Mouse (Mus musculus): ENCODE data around the gene Hoxa10.
A peak's percentile ranks its signal among the peaks of the same experiment; 100 is the strongest.

Gene Hoxa10

GRCm38 (mm10) chr6:52230516-52231165, 10.0 kb downstream of the Hoxa10 start, which contains the start of gene Hoxa9:
TSS of gene Hoxa9 (minus strand) at chr6:52231089.
- DNase-seq (ENCODE audit: low read depth, low spot score), result peak; percentile 50

GRCm38 (mm10) chr6:52229558-52230416, 10.9 kb downstream of the Hoxa10 start:
- DNase-seq (ENCODE audit: low read depth, low spot score), result peak; percentile 78

DNA sequence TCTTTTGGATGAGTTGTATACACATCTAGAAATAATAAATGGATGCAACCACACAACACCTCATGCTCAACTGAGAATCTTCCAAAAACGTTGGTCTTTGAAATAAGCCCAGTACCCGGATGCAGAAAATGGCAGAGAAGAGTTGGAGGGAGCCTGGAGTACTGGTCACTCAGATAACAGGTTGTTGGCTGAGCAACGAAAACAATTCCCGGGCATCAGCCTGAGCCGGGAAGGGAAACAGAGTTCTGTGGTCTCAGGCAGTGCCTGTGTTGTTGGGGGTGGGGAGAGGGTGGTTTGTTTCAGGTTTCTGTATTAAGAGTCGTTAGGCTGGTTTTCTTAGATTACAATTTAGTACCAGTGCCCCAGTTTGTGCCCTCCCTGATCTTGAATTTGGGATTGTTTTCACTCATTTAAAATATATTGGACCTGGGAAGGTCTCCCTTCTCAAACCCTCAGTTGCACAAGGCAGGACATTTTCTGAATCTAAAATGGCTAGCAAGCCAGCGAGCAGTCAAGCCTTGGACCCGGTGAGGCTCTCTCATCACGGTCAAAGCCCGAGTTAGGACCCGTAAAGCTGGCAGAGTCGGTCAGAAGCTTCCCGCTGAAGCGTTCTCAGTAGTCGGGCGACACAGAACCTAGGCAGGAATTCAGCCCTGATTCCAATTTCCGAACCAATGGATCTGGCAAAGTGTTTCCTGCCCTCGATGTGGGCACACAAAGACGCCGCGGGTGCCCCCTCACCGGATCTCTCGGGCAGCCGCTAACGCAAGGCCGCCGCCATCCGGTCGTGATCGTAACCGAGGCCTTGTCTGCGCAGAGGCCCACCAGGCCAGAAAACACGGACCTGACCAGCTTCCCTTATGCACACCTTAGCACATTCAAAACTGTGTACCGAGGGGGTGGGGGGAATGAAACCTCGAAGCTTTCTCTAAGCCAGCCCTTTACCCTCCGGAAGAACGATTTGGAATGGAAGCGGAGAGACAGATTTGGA, 11.9 kb downstream of the Hoxa10 start:
- peak; percentile 50 for DNase-seq (ENCODE audit: low read depth, low spot score)

GRCm38 (mm10) chr6:52227470-52228222, 13.0 kb downstream of the Hoxa10 start:
- no peak for DNase-seq (ENCODE audit: low read depth, low spot score)

DNA sequence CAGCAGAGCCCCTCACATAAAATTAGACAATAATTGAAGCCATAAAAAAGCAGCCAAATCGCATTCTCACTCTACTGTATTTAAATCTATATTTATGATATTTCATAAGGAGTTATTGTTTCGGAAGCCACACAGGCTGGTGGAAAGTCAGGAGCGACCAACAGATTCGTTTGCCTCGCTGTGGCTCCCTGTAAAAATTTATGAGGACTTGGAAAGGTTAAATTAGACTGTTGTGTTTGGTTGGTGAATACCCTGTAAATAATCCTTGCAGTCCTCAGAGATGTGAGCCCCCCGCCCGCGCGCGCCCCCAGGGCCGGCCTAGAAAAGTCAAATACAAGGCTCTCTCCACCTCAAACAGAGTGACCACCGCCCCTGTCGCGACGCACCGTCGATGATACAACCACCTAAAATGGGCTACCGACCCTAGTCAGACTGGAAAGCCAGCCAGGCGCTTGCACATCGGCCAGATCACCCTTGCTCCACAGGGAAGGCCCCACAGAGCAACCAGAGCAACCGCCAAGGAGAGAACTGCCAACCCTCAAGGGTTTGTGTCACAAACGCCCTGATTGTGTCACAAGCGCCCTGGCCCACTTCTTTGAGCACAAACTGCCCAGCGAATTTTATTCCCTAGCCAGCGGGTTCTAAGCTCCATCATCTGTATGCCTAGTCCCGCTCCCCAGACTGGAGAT, 13.9 kb downstream of the Hoxa10 start:
- DNase-seq (ENCODE audit: low read depth, low spot score), result peak; percentile 40

DNA sequence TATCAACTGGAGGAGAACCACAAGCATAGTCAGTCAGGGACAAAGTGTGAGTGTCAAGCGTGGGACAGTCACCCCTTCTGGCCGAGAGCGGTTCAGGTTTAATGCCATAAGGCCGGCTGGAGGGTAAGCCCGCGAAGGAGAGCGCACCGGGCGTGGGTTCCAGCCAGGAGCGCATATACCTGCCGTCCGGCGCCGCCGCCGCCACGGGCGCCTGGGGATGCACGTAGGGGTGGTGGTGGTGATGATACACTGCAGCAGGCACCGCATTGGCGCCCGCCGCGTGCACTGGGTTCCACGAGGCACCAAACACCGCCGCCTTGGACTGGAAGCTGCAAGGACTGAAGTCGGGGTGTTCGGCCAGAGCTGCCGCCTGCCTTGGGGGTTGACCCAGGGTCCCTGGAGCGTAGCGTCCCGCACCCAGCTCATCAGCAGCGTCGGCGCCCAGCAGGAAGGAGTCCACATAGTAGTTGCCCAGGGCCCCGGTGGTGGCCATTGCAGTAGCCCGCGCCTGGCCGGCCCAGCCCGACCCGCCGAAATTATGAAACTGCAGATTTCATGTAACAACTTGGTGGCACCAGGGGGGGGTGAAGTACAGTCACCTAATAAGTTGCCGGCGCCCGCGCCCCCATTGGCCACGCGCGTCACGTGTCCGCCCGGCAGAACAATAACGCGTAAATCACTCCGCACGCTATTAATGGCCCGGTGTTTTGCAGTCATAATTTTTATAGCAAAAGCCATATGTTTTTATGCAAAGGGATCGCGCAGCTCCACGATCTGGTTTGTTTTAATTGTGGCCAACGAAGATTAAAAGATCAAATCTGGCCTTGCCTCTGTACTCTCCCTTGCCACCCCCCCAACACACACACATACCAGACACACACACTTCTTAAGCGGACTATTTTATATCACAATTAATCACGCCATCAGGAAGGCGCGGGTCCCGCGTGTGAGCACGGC, 14.8 kb downstream of the Hoxa10 start:
- peak; percentile 65 for DNase-seq (ENCODE audit: low read depth, low spot score)

GRCm38 (mm10) chr6:52224895-52225611, 15.6 kb downstream of the Hoxa10 start:
- DNase-seq (ENCODE audit: low read depth, low spot score), result peak; percentile 78

- DNase-seq (ENCODE audit: low read depth, low spot score), result peak; percentile 41
Observed at GRCm38 (mm10) chr6:52223939-52224760, 16.5 kb downstream of the Hoxa10 start.

DNA sequence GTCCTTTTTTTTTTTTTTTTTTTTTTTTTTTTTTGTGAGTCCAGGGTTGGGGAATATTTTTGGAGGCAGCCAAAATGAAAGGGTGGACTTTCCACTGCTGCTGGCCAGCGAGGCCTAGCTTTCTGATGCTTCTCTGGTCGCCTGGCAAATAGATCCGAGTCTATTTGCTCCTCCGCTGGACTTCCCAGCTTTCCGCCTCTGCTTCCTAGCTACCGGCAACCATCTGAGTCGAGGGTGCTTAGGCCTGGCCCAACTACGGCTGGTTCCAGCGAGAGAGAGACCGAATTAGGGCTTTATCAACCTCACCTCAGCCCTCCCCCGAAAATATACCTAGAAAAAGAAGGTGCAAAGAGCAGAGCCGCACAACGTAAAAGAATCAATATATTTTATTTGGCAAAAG, 17.9 kb downstream of the Hoxa10 start:
- DNase-seq (ENCODE audit: low read depth, low spot score), result no peak

GRCm38 (mm10) chr6:52221993-52222685, 18.5 kb downstream of the Hoxa10 start:
- DNase-seq (ENCODE audit: low read depth, low spot score), result peak; percentile 16

GRCm38 (mm10) chr6:52221337-52221992, 19.2 kb downstream of the Hoxa10 start, which contains the start of gene Hoxa7:
TSS of gene Hoxa7 (minus strand) at chr6:52221854.
- DNase-seq (ENCODE audit: low read depth, low spot score), result peak; percentile 93

DNA sequence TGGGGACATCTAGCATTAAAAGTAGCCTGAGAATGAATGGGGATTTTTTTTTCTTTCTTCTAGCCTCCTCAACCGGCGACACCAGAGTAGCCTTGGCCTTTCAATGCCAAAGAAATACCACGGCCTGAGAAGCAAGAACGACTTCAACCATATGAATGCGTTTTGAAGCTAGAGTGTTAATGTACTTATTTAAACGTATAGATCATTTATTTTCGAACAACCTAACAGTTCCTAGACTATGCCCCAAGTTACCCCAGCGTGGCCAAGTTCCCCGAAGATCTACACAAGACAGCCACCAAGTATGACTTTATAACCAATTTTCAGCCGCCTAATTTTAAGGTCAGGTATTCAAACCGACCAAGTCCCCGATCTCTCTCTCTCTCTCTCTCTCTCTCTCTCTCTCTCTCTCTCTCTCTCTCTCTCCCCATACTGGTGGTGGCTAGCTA, 19.8 kb downstream of the Hoxa10 start:
- no peak for DNase-seq (ENCODE audit: low read depth, low spot score)

GRCm38 (mm10) chr6:52220003-52220864, 20.4 kb downstream of the Hoxa10 start:
- DNase-seq (ENCODE audit: low read depth, low spot score), result no peak

DNA sequence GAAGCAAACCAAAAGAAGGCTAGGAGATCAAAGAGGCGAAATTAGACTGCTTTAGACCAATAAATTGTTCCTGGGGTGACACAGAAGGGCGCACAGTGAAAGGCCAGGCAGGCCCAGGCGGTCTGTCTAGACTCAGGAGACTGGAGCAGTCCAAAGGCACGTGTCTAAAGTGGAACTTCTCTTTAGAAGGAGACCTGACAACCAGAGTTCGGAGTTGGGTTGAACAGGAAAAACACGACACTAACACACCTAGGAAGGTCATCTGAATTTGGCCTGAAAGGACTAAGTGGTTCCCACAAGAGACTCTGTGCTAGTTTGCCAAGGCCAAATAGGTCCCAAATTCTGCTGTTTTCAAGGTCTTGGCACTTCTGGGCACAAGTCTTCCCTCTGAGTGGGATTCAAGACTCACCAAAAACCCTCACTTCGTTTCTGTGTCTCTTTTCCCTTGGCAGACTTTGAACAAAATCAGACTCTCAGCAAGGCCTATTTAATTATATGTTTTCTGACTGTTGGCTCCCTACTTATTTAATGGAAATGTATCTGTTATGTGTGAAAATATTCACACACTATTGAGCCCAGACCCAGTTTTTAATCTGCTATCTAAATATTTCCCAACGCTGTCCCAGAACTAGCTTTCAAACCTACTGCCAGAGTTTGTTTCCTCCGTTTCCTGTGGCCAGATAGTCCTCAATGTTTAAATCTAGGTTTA, 21.3 kb downstream of the Hoxa10 start:
- DNase-seq (ENCODE audit: low read depth, low spot score), result no peak

All from ES-CJ7 (cell line).